ENCODE assay signal across 17 mouse cellular contexts in the genomic region with DNA sequence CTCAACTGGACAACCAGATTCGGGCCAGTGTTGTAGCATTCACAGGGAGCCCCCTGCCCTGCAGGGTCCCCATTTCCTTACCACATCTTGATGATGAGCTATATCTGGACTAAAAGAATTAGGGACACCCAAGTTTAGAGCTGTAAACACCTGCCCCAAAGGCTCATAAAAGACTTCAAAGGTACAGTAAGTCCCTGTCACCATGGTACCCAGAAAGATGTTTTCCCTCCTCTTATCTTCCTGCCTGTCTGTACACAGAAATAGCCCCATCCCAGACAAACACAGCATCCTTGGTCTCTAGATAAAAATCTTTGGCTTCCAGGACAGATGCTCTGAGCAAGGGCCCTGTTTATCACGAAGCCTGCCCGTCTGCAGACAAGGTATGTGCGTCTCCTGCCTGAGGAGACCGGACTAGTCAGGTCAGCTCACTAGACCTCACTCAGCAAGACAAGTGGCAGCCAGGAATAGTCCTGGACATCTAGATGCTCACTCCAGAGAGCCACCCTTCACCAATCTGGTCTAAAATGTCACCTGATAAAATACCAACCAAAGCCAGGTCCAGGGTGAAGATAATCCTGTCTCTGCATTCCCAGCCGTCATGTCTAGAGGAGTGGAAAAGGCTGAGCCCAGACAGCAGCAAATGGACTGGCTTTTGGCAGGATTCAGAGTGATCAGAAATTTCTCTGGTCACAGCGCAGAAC. TPM values are rescaled to one million over a fixed set of nuclear protein-coding genes. Genes with fewer than 3 reads are reported as not detected.
A peak's percentile ranks its signal among the peaks of the same experiment; 100 is the strongest.
DNase-seq lines count a peak whose midpoint lies in the region; ATAC-seq and TF ChIP-seq lines count a peak whose summit lies in the region.
"Had no signal": no experiment of that assay in that cellular context is flagged by ENCODE, and none has a peak within 500 bp of the region (broad histone marks: within the 10 kb centered on the region; RNA-seq: fewer than 3 reads in every experiment).

No protein-coding gene starts in this region.

- ATAC-seq in heart, postnatal 0 days (ENCODE audit: insufficient read depth, low read depth), result peak; percentile 48
- no peak for ATAC-seq in kidney, embryonic 16.5 days (ENCODE audit: low FRiP score, low TSS enrichment)
- ATAC-seq: hindbrain, embryonic 16.5 days had no signal

- no peaks in the 10 kb centered on the region for H3K9me3 ChIP-seq in heart, postnatal 0 days (replicated peaks; ENCODE audit: control insufficient read depth, low read length)
- no peaks in the 10 kb centered on the region for H3K9me3 ChIP-seq in kidney, embryonic 16.5 days (ENCODE audit: low read length)
- H3K9me3 ChIP-seq: embryonic facial prominence, embryonic 13.5 days had no signal

- H3K4me1 ChIP-seq in thymus, adult 2 months (replicated peaks; ENCODE audit: control insufficient read depth, insufficient read depth, low read length), result peaks cover 87% of the 10 kb centered on the region
- H3K4me1 ChIP-seq in heart, postnatal 0 days (ENCODE audit: control insufficient read depth, insufficient read depth), result peaks cover 59% of the 10 kb centered on the region
- H3K4me1 ChIP-seq in small intestine, adult 2 months (ENCODE audit: control insufficient read depth, insufficient read depth, insufficient read length, low read length), result no peaks in the 10 kb centered on the region
- no peaks in the 10 kb centered on the region for H3K4me1 ChIP-seq in kidney, embryonic 16.5 days (ENCODE audit: insufficient read depth, low read length)

- peak overlapping the region; percentile 99 for H3K27ac ChIP-seq in thymus, adult 2 months (ENCODE audit: control insufficient read depth, insufficient read depth, low read length)
- peak overlapping the region; percentile 94 for H3K27ac ChIP-seq in heart, postnatal 0 days (ENCODE audit: low read depth)
- 0 out of 2 replicates have a peak overlapping the region, but pooled peaks have one; percentile 21 for H3K27ac ChIP-seq in small intestine, adult 2 months (ENCODE audit: insufficient read depth, low read depth, low read length)
- no peak overlapping the region for H3K27ac ChIP-seq in kidney, embryonic 16.5 days (ENCODE audit: low read length)
- H3K27ac ChIP-seq: embryonic facial prominence, embryonic 13.5 days; macrophage had no signal

- peak overlapping the region; percentile 36; the same call in 1 of the 2 replicates for H3K4me2 ChIP-seq in heart, postnatal 0 days (ENCODE audit: low read depth, low read length)
- H3K4me2 ChIP-seq in kidney, embryonic 16.5 days (replicated peaks; ENCODE audit: low read depth, low read length), result no peak overlapping the region
- H3K4me2 ChIP-seq: embryonic facial prominence, embryonic 13.5 days had no signal

- TF ChIP-seq EP300 in heart, postnatal 0 days (IDR thresholded peaks at IDR 0.05; ENCODE audit: low read depth), result no peak; the same call in 1 of the 2 replicates

- 28% methylated on average over 7 of the region's 7 CpGs for WGBS in thymus, adult 2 months
- 28% methylated on average over 7 of the region's 7 CpGs for WGBS in heart, postnatal 0 days
- 71% methylated on average over 7 of the region's 7 CpGs for whole genome bisulfite sequencing in small intestine, adult 2 months
- WGBS in kidney, embryonic 16.5 days, result 85% methylated on average over 7 of the region's 7 CpGs

- H3K9ac ChIP-seq in heart, postnatal 0 days (replicated peaks; ENCODE audit: low read depth, low read length), result peak overlapping the region; percentile 39
- H3K9ac ChIP-seq in kidney, embryonic 16.5 days (replicated peaks; ENCODE audit: low read length), result no peak overlapping the region
- H3K9ac ChIP-seq: embryonic facial prominence, embryonic 13.5 days had no signal

- DNase-seq in heart, adult 11 months, result peak; percentile 95
- no peak for DNase-seq in heart, adult 8-10 months (ENCODE audit: low spot score)
- DNase-seq in thymus, adult 2 months, result no peak
- no peak for DNase-seq in thymus, postnatal 0 days (ENCODE audit: low spot score)
- no peak for DNase-seq in heart, postnatal 0 days (ENCODE audit: low spot score)
- DNase-seq in gastrocnemius, adult 8-10 months (ENCODE audit: low spot score in 2 of 2), result no peak
- DNase-seq: cerebellum, adult 11-12 months; kidney, adult 18-20 months; kidney, postnatal 36 days; lung, adult 2 months; midbrain, embryonic 14.5 days; right cerebral cortex, postnatal 25 days had no signal

- no peak for TF ChIP-seq POLR2A in thymus, adult 2 months (IDR thresholded peaks at IDR 0.05; ENCODE audit: control insufficient read depth, extremely low read depth, insufficient read depth, low read length, poor library complexity)
- TF ChIP-seq POLR2A in small intestine, adult 2 months (IDR thresholded peaks at IDR 0.05; ENCODE audit: low read depth, low read length), result no peak

- H3K4me3 ChIP-seq in thymus, adult 2 months (ENCODE audit: control insufficient read depth, insufficient read depth, low read length), result peak overlapping the region; percentile 56
- no peak overlapping the region for H3K4me3 ChIP-seq in heart, postnatal 0 days (ENCODE audit: low read depth, low read length)
- H3K4me3 ChIP-seq in small intestine, adult 2 months (ENCODE audit: low read depth, low read length), result no peak overlapping the region
- H3K4me3 ChIP-seq in kidney, embryonic 16.5 days (ENCODE audit: low read length), result no peak overlapping the region
- H3K4me3 ChIP-seq: embryonic facial prominence, embryonic 13.5 days had no signal

- no peak for TF ChIP-seq CTCF in thymus, adult 2 months (IDR thresholded peaks at IDR 0.05; ENCODE audit: borderline replicate concordance, control insufficient read depth, extremely low read depth, insufficient read depth, low read length, poor library complexity)
- TF ChIP-seq CTCF in heart, postnatal 0 days (IDR thresholded peaks at IDR 0.05; ENCODE audit: low read depth), result 0 out of 2 replicates have a peak, but pooled peaks have one; percentile 2
- TF ChIP-seq CTCF in small intestine, adult 2 months (IDR thresholded peaks at IDR 0.05; ENCODE audit: extremely low read depth, insufficient read length, insufficient replicate concordance, low read depth, low read length), result no peak

- H3K27me3 ChIP-seq in thymus, adult 2 months (ENCODE audit: control insufficient read depth, insufficient read depth, low read length), result no peaks in the 10 kb centered on the region
- H3K27me3 ChIP-seq in heart, postnatal 0 days (ENCODE audit: control insufficient read depth, insufficient read depth, low read length), result no peaks in the 10 kb centered on the region
- no peaks in the 10 kb centered on the region for H3K27me3 ChIP-seq in small intestine, adult 2 months (ENCODE audit: control insufficient read depth, insufficient read depth, low read length)
- no peaks in the 10 kb centered on the region; the same call in 1 of the 2 replicates for H3K27me3 ChIP-seq in kidney, embryonic 16.5 days (ENCODE audit: insufficient read depth, low read length)
- H3K27me3 ChIP-seq: embryonic facial prominence, embryonic 13.5 days had no signal

- H3K36me3 ChIP-seq in thymus, adult 2 months (ENCODE audit: control insufficient read depth, insufficient read depth, low read length), result peaks cover 34% of the 10 kb centered on the region
- H3K36me3 ChIP-seq in heart, postnatal 0 days (replicated peaks; ENCODE audit: control insufficient read depth, insufficient read depth, low read length), result peaks cover 19% of the 10 kb centered on the region
- peaks cover 1% of the 10 kb centered on the region; the same call in 1 of the 2 replicates for H3K36me3 ChIP-seq in small intestine, adult 2 months (ENCODE audit: control insufficient read depth, insufficient read depth, low read length)
- H3K36me3 ChIP-seq in kidney, embryonic 16.5 days (ENCODE audit: insufficient read depth, low read length), result no peaks in the 10 kb centered on the region
- H3K36me3 ChIP-seq: embryonic facial prominence, embryonic 13.5 days had no signal

RNA-seq across cellular contexts. Expression of gene Fam78a, which starts 21.1 kb away (rescaled TPM):
- total RNA-seq in heart, adult 8-10 months (2022), result 10 to 100 TPM; 12.7 to 26.1 (median 16.3) TPM
- polyA plus RNA-seq in thymus, adult 2 months (2012; rRNA removed), result 189 and 210 TPM in 2 replicates
- polyA plus RNA-seq in thymus, postnatal 0 days (2015; fragmentation: Nextera tagmentation; extraction: Ambion mirVana), result 57.5 and 68.6 TPM in 2 replicates
- total RNA-seq in heart, postnatal 0 days (2014; rRNA removed; ENCODE audit: low replicate concordance), result 28.7 and 34.9 TPM in 2 replicates
- polyA plus RNA-seq in heart, postnatal 0 days (2015; fragmentation: Nextera tagmentation; extraction: Ambion mirVana), result 14.6 and 18.0 TPM in 2 replicates
- polyA plus RNA-seq in small intestine, adult 2 months (2012; rRNA removed), result 8.2 and 25.3 TPM in 2 replicates
- total RNA-seq in gastrocnemius, adult 8-10 months (2022), result 10 to 100 TPM; 10.8 to 17.5 (median 14.9) TPM
- 1.6 and 1.8 TPM in 2 replicates for polyA plus RNA-seq in kidney, embryonic 16.5 days (2015; fragmentation: Nextera tagmentation; extraction: Ambion mirVana)

RNA-seq across cellular contexts. Expression of gene Plpp7, which starts 31.7 kb away (rescaled TPM):
- total RNA-seq in heart, adult 8-10 months (2022), result 10 to 100 TPM; 34.7 to 48.9 (median 42.6) TPM
- 2.9 and 7.7 TPM in 2 replicates for polyA plus RNA-seq in thymus, adult 2 months (2012; rRNA removed)
- polyA plus RNA-seq in thymus, postnatal 0 days (2015; fragmentation: Nextera tagmentation; extraction: Ambion mirVana), result 0.91 and 1.0 TPM in 2 replicates
- total RNA-seq in heart, postnatal 0 days (2014; rRNA removed; ENCODE audit: low replicate concordance), result 30.7 and 56.3 TPM in 2 replicates
- 23.4 and 24.0 TPM in 2 replicates for polyA plus RNA-seq in heart, postnatal 0 days (2015; fragmentation: Nextera tagmentation; extraction: Ambion mirVana)
- polyA plus RNA-seq in small intestine, adult 2 months (2012; rRNA removed), result 2.2 and 3.5 TPM in 2 replicates
- total RNA-seq in gastrocnemius, adult 8-10 months (2022), result 100 to 1,000 TPM in 3 of 4 experiments, 10 to 100 TPM in 1; 99.5 to 130 (median 113) TPM
- 6.8 and 7.8 TPM in 2 replicates for polyA plus RNA-seq in kidney, embryonic 16.5 days (2015; fragmentation: Nextera tagmentation; extraction: Ambion mirVana)
